Mouse (Mus musculus) intestine, embryonic 14.5 days (tissue): Measurements from ENCODE around the gene Trim54. TPM values are rescaled to one million over a fixed set of nuclear protein-coding genes. Genes with fewer than 3 reads are reported as not detected.

Source experiments
- ATAC-seq: fragments of 200-750 bp; cut with Nextera tagmentation; replicated peaks from 2 replicates; pipeline ENCODE4 v1.8.0; 2017; ENCODE audit warnings: low read depth, moderate number of reproducible peaks, moderate TSS enrichment, moderate library complexity; ENCODE audit not compliant: low FRiP score, low TSS enrichment
- DNase-seq: peaks from one replicate; pipeline ENCODE4 v3.0.0-alpha.2; 2018; ENCODE audit warnings: low spot score
- H3K27ac ChIP-seq: fragments of 300-500 bp; sonication (generic); 2 replicates; pipeline ENCODE4 v1.5.1; 2014; ENCODE audit warnings: low read depth, mild to moderate bottlenecking, control low read depth
- H3K27me3 ChIP-seq: fragments of 300-500 bp; sonication (generic); replicated peaks from 2 replicates; pipeline ENCODE4 v1.6.1; 2014; ENCODE audit warnings: low read length, control low read depth; ENCODE audit not compliant: control insufficient read depth, insufficient read depth
- H3K36me3 ChIP-seq: fragments of 300-500 bp; sonication (generic); 2 replicates; pipeline ENCODE4 v1.6.1; 2014; ENCODE audit warnings: low read length, control low read depth; ENCODE audit not compliant: control insufficient read depth, insufficient read depth
- H3K4me1 ChIP-seq: fragments of 300-500 bp; sonication (generic); replicated peaks from 2 replicates; pipeline ENCODE4 v1.6.1; 2014; ENCODE audit warnings: low read length, control low read depth, mixed read lengths; ENCODE audit not compliant: control insufficient read depth, insufficient read depth
- H3K4me2 ChIP-seq: fragments of 300-500 bp; sonication (generic); 2 replicates; pipeline ENCODE4 v1.6.1; 2014; ENCODE audit warnings: low read length
- H3K4me3 ChIP-seq: fragments of 300-500 bp; sonication (generic); 2 replicates; pipeline ENCODE4 v1.5.1; 2014; ENCODE audit warnings: low read depth, low read length, control low read depth, mixed read lengths
- H3K9ac ChIP-seq: fragments of 300-500 bp; sonication (generic); 2 replicates; pipeline ENCODE4 v1.6.1; 2014; ENCODE audit warnings: mild to moderate bottlenecking, low read length
- H3K9me3 ChIP-seq: fragments of 300-500 bp; sonication (generic); 2 replicates; pipeline ENCODE4 v1.6.1; 2016; ENCODE audit warnings: low read length, control low read depth; ENCODE audit not compliant: control insufficient read depth
- WGBS: fragments of 180-500 bp; shearing (Covaris S2); extraction: QIAGEN DNeasy Blood & Tissue Kit; methylation state at CpG from one replicate; pipeline ENCODE4 v1.1.7; 2014; 5-methylcytosine and 5-hydroxymethylcytosine counted together
- polyA plus RNA-seq: library from polyadenylated mRNA; unstranded; fragments of >200 nt; fragmentation: Nextera tagmentation; extraction: Ambion mirVana; gene quantifications from 2 replicates; pipeline ENCODE4 v1.2.1, GENCODE M21; 2014

The Trim54 gene
- polyA plus RNA-seq, 1 experiment from 2014 or later, result not detected

DNA sequence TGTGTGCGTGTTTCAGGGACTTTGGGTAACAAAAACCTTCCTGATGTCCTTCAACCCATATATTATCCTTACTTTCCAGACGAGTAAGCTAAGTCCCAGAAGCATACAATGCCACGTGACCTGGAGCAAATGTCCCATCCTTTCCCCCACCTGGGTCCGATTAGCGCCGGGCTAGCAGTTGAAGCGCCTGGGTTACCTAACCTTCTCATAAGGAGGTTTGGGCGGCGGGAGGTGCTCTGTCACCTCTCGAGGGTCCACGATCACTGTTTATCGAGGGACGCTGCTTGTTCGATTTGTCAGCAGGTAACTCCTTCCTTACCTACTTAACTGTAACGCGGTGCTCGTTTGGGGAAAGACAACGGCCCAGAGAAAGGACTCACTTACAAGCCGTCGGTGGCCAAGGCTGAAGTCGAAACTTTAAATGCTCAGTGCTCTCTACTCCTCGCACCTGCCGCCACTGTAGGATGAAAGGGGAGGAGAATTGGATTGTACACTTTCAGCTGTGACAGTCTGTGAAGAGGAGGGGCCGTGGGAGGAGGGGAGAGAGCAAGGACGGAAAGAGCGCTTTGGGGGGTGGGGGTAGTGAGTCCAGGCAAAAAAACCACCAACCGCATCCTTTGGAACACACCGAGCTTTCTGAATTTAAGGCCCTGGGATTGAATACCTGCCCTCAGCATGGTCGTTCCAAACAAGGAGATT lies 22.3 kb upstream of the Trim54 start:
- WGBS, result 3% methylated on average over 29 of the region's 29 CpGs
- Histone ChIP-seq H3K4me1 (peaks cover 16% of the 10 kb centered on the region; the same call in 1 of the 2 replicates), H3K27ac (no peak overlapping the region), H3K36me3 (no peaks in the 10 kb centered on the region), H3K9ac (no peak overlapping the region), H3K4me3 (peak overlapping the region; percentile 27; the same call in 1 of the 2 replicates), H3K9me3 (no peaks in the 10 kb centered on the region), H3K27me3 (peaks cover 97% of the 10 kb centered on the region), H3K4me2 (peak overlapping the region; percentile 44; the same call in 1 of the 2 replicates)
- ATAC-seq, result no peak
- DNase-seq, result peak; percentile 62

DNA sequence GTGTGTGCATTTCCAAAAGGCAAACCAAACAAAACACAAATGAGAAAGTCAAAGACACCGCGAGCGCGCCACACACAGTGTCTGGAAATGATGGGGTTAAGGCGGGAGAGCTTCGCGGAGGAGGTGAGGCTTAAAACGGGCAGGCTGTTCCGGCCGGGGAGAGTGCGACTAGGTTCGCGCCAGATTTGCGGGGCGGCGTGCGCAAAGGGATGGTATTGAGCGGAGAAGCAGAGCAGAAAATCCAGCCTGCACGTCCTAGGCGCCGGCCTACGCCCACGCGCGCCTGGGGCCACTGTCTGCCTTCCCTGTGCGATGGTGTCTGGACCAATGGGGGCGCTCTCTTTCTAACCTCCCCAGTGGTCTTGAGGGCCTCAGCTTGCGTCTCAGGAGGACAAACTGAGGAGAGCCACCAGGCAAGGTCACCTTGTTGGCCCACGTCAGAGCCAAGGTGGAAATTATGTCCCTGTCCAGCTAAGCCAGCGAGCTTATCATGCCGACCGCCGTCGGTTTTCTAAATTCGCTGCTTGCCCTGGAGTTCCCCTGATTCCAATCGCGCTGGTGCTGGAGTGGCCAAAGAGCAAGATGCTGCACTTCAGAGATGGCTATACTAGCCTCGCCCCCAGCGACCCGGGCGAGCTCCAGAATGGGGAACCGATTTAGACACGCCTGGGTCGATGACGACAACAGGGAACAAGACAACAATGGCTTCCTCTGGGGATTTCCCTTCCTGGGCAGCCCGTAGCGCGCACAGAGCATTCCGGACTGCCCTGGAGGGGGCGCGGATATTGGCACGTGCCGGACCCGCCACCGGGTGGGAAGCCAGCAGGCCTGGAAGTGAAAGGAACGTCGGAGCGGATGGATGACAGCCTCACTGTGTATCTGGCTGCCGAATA lies 21.5 kb upstream of the Trim54 start:
- Histone ChIP-seq H3K27me3 (peaks cover 93% of the 10 kb centered on the region), H3K9ac (no peak overlapping the region), H3K36me3 (no peaks in the 10 kb centered on the region), H3K4me1 (peaks cover 16% of the 10 kb centered on the region; the same call in 1 of the 2 replicates), H3K27ac (no peak overlapping the region), H3K4me3 (peak overlapping the region; percentile 27), H3K9me3 (no peaks in the 10 kb centered on the region), H3K4me2 (peak overlapping the region; percentile 44)
- peak; percentile 67 for DNase-seq
- no peak; the same call in 1 of the 2 replicates for ATAC-seq
- WGBS, result under 1% methylated on average over 59 of the region's 59 CpGs

DNA sequence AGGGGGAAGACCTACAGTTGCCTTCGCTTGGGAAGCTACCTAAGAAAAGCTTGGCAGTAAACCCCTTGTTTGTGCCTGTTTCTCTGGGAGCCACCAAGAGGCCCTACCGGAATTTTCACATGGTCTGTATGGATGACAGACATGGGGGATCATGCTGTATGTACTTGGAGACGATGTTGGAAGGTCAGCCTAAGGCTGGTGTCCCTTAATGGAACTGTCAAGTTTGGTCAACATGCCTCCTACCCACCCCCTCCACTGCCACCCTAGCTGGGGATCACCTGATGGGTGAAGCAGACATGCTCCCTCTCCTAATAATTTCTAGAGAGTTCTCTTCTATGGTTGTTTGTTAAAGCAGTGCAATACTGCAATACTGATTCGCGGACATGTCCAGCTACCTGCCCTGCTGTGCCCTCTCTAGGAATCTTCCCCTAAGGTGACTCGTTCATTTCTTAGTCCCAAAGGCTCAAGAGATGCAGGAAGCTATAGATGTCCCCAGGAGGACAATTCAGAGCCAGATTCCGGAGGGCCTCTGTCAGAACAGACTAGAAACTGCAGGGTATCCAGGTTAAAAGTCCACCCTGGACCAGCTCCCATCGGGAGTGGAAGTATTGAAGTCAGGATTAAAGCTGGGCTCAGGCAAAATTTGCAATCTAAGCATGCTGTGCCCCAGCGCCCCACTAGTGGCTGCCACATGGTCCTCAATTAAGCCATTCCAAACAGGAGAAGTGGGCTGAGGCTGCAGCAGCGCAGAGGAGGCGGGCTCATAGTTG lies 20.6 kb upstream of the Trim54 start:
- Histone ChIP-seq H3K9me3 (no peaks in the 10 kb centered on the region), H3K4me1 (peaks cover 16% of the 10 kb centered on the region; the same call in 1 of the 2 replicates), H3K4me3 (peak overlapping the region; percentile 27; the same call in 1 of the 2 replicates), H3K27me3 (peaks cover 85% of the 10 kb centered on the region), H3K36me3 (no peaks in the 10 kb centered on the region), H3K27ac (no peak overlapping the region), H3K4me2 (peak overlapping the region; percentile 44), H3K9ac (no peak overlapping the region)
- WGBS, result 31% methylated on average over 11 of the region's 11 CpGs
- DNase-seq, result no peak
- ATAC-seq, result no peak

DNA sequence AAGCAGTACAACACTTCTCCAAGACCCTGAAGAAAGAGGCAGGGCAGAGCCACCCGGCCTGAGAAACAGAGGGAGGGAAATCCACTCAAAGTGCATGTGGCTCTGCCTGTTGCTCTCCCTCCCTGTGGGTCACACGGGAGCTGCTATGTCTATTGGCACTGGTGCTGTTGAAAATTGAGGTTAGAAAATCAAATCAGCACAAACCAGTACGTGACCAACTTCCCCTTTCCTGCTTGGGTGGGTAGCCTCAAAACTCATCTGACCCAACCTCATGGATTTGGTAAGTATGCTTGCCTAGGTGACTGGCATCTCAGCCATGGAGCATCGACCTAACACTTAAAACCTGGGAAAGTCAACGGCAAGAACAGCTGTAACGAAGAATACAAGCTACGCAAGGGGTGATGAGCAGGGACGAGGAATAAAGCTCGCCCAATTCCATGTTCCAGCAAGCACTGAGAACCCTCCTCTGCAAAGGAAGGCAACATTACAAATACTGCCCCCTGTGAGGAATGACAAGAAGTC lies 10.6 kb upstream of the Trim54 start, which contains the start of gene Dnajc5g:
TSS of gene Dnajc5g (plus strand) at position 472 of the 522 bp plus-strand sequence.
- WGBS, result 85% methylated on average over 9 of the region's 9 CpGs
- H3K27me3 ChIP-seq, result 0 out of 2 replicates have a peak, but pooled peaks cover 5% of the 10 kb centered on the region
- no peaks in the 10 kb centered on the region for H3K9me3 ChIP-seq
- no peak within 1 kb of the TSS for H3K4me3 ChIP-seq
- no peak within 1 kb of the TSS for H3K9ac ChIP-seq
- no peak within 1 kb of the TSS for H3K27ac ChIP-seq
- ATAC-seq (no peak), DNase-seq (no peak)
- no peaks in the 10 kb centered on the region for H3K4me1 ChIP-seq
- H3K4me2 ChIP-seq, result no peak within 1 kb of the TSS
- H3K36me3 ChIP-seq, result no peaks in the 10 kb centered on the region

DNA sequence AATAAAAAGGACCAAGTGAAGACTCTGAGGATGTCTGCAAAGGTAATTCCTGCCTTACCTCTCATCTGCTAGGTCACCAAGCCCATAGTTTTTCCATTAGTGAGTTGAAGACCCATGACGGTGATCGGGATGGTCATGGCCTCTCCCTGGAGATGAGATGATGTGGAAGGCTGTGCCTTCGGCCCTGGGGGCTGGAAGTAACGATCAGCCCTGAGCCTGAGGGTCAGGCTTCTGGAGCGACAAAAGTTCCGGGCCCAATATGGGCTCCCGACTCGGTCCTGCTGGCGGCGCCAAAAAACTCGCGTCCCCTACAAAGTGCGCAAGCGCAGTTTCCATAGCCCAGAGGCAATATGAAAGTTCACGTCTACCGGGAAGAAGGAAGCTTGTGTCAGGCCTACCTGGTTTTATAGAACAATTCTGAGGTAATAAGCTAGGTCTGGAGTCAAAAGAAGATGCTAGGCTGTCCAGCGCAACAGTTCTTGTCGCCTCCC lies 8.5 kb upstream of the Trim54 start, which contains the start of gene Slc30a3:
TSS of gene Slc30a3 (minus strand) at position 238 of the 491 bp plus-strand sequence.
- Histone ChIP-seq H3K4me1 (no peaks in the 10 kb centered on the region), H3K27me3 (0 out of 2 replicates have a peak, but pooled peaks cover 5% of the 10 kb centered on the region), H3K9me3 (no peaks in the 10 kb centered on the region), H3K9ac (no peak within 1 kb of the TSS), H3K27ac (no peak within 1 kb of the TSS), H3K4me3 (no peak within 1 kb of the TSS), H3K4me2 (no peak within 1 kb of the TSS), H3K36me3 (no peaks in the 10 kb centered on the region)
- 93% methylated on average over 18 of the region's 18 CpGs for WGBS
- no peak for ATAC-seq
- no peak for DNase-seq

DNA sequence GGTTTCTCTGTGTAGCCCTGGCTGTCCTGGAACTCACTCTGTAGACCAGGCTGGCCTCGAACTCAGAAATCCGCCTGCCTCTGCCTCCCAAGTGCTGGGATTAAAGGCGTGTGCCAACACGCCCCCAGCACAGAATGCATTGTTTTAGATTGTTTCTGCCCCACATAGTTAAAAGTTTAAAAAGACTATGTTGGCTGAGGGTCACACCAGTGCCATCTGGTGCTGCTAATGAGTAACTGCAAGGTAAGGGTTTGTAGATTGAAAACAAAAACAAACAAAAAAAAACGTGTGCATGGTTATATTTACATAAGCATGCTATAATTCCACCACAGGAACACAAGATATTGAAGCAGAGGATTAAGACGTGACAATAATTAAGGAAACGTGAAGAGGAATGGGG lies 5.7 kb upstream of the Trim54 start:
- no peak overlapping the region for H3K27ac ChIP-seq
- DNase-seq (no peak), ATAC-seq (no peak)
- H3K4me1 ChIP-seq, result no peaks in the 10 kb centered on the region
- H3K9ac ChIP-seq, result no peak overlapping the region
- H3K36me3 ChIP-seq, result no peaks in the 10 kb centered on the region
- no peaks in the 10 kb centered on the region for H3K9me3 ChIP-seq
- no peak overlapping the region for H3K4me3 ChIP-seq
- 32% methylated on average over 7 of the region's 7 CpGs for WGBS
- H3K4me2 ChIP-seq, result no peak overlapping the region
- H3K27me3 ChIP-seq, result 0 out of 2 replicates have a peak, but pooled peaks cover under 1% of the 10 kb centered on the region

DNA sequence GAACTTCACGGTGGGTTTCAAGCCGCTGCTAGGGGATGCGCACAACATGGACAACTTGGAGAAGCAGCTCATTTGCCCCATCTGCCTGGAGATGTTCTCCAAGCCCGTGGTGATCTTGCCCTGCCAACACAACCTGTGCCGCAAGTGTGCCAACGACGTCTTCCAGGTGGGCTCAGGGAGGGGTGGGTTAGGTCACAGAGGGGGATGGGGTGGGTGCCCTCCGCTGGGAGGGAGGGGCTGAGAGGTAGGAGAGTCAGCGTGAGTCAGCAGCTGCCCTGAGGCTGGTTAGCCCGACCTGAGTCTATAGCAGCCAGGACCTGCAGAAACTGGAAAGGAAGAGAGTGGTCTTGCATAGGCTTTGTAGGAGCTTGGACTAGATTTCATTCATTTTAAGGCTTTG lies 400 bp downstream of the Trim54 start:
- Histone ChIP-seq H3K4me2 (no peak overlapping the region), H3K36me3 (no peaks in the 10 kb centered on the region), H3K27ac (no peak overlapping the region), H3K4me1 (no peaks in the 10 kb centered on the region), H3K27me3 (0 out of 2 replicates have a peak, but pooled peaks cover 9% of the 10 kb centered on the region), H3K4me3 (no peak overlapping the region), H3K9ac (no peak overlapping the region), H3K9me3 (no peaks in the 10 kb centered on the region)
- 21% methylated on average over 10 of the region's 10 CpGs for WGBS
- ATAC-seq, result no peak
- DNase-seq, result no peak

DNA sequence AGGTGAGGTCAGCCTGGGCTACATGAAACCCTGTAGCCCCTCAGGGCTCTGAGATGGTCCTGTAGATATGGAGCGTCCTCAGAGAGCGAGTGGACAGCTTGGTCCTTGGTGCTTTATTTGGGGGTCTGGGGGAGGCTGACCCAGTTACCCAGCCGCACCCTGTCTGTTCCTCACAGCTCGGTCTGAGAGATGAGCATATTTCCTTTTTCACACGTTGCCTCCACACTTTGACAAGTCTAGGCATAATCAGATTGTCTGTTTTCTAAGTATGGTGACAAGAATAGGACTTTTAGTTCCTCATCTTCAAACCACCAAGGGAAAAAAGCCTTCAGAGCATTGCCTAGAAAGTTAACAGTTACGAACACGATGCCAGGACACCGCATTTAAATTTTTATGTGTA lies 4.6 kb downstream of the Trim54 start:
- Histone ChIP-seq H3K4me3 (no peak overlapping the region), H3K4me1 (no peaks in the 10 kb centered on the region), H3K27me3 (0 out of 2 replicates have a peak, but pooled peaks cover 9% of the 10 kb centered on the region), H3K27ac (no peak overlapping the region), H3K9me3 (no peaks in the 10 kb centered on the region), H3K4me2 (no peak overlapping the region), H3K9ac (no peak overlapping the region), H3K36me3 (no peaks in the 10 kb centered on the region)
- 86% methylated on average over 8 of the region's 8 CpGs for WGBS
- ATAC-seq, result no peak
- no peak for DNase-seq
